In the genomic region with DNA sequence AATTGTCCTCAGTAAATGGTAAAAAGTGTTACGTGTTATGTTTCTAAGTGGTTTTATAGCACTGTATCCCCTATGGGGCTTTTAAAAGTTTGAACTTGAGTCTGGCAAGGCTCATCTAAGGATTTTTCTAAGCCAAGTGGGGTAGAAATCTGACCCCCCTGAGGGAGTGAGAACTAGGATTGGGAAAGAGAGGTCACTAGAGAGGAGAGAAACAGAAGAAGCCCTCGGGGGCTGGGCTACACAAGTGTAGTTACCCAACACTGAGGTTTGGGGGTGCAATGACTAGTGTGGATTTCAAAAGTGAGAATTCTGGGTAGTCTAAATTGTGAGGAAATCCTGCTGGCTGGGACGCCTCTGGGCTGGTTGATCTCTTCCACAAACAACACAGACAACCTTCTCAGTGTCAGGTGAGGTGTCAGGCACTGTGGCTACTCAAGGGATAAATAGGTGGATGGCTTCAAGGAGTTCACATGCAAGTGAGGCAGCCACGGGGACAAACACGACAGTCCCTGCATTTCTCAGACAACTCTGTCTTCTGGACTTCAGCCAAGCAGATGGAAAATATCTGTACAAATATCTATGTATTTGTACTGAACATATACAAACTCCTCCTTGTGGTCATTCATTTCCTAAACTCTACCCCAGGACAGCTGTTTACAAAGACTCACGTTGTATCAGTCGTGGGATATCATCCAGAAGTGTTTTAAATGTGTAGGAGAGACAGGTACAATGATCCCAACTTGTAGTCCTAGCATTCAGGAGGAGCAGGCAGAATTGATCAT, we compare ENCODE assay signal across 9 mouse cellular contexts. TPM values are rescaled to one million over a fixed set of nuclear protein-coding genes. Genes with fewer than 3 reads are reported as not detected.
DNase-seq lines count a peak whose midpoint lies in the region; ATAC-seq lines count a peak whose summit lies in the region.
"Had no signal": no experiment of that assay in that cellular context is flagged by ENCODE, and none has a peak within 500 bp of the region (broad histone marks: within the 10 kb centered on the region; RNA-seq: fewer than 3 reads in every experiment).

No protein-coding gene starts in this region.

- ATAC-seq in embryonic facial prominence, embryonic 13.5 days (ENCODE audit: insufficient number of reproducible peaks, insufficient read depth, low FRiP score, low TSS enrichment, low read depth), result no peak
- ATAC-seq in liver, embryonic 11.5 days (replicated peaks; ENCODE audit: low FRiP score), result no peak
- no peak for ATAC-seq in midbrain, embryonic 11.5 days (ENCODE audit: low FRiP score)
- no peak for ATAC-seq in erythroblast, adult 5-6 weeks (replicated peaks; ENCODE audit: low FRiP score, poor library complexity, severe bottlenecking)

- peaks cover 22% of the 10 kb centered on the region for H3K4me1 ChIP-seq in embryonic facial prominence, embryonic 13.5 days
- H3K4me1 ChIP-seq in liver, embryonic 11.5 days (replicated peaks; ENCODE audit: control insufficient read depth, insufficient read depth, low read length), result peaks cover 15% of the 10 kb centered on the region
- H3K4me1 ChIP-seq in midbrain, embryonic 11.5 days (ENCODE audit: control insufficient read depth, insufficient read depth, low read length), result no peaks in the 10 kb centered on the region

- no peak overlapping the region; the same call in 1 of the 2 replicates for H3K27ac ChIP-seq in embryonic facial prominence, embryonic 13.5 days
- H3K27ac ChIP-seq in liver, embryonic 11.5 days (ENCODE audit: low read depth, low read length), result 0 out of 2 replicates have a peak overlapping the region, but pooled peaks have one; percentile 70
- H3K27ac ChIP-seq in midbrain, embryonic 11.5 days (ENCODE audit: low read depth, low read length), result no peak overlapping the region

- no peak overlapping the region for H3K4me3 ChIP-seq in embryonic facial prominence, embryonic 13.5 days
- H3K4me3 ChIP-seq in liver, embryonic 11.5 days (ENCODE audit: low read depth, low read length), result no peak overlapping the region
- H3K4me3 ChIP-seq in midbrain, embryonic 11.5 days (ENCODE audit: low read depth, low read length), result no peak overlapping the region

- no peaks in the 10 kb centered on the region for H3K9me3 ChIP-seq in embryonic facial prominence, embryonic 13.5 days
- no peaks in the 10 kb centered on the region for H3K9me3 ChIP-seq in liver, embryonic 11.5 days (ENCODE audit: control insufficient read depth, low read length)
- H3K9me3 ChIP-seq in midbrain, embryonic 11.5 days (ENCODE audit: control insufficient read depth, low read length), result no peaks in the 10 kb centered on the region

- H3K36me3 ChIP-seq in embryonic facial prominence, embryonic 13.5 days, result no peaks in the 10 kb centered on the region
- H3K36me3 ChIP-seq in liver, embryonic 11.5 days (ENCODE audit: control insufficient read depth, insufficient read depth, low read length), result no peaks in the 10 kb centered on the region
- H3K36me3 ChIP-seq in midbrain, embryonic 11.5 days (ENCODE audit: control insufficient read depth, insufficient read depth, low read length), result no peaks in the 10 kb centered on the region

- peak; percentile 60 for DNase-seq in adrenal gland, postnatal 10 days
- DNase-seq in adrenal gland, adult 8-10 months, result no peak
- no peak for DNase-seq in liver, embryonic 11.5 days (ENCODE audit: low spot score)
- DNase-seq in monocyte, adult 2 months (ENCODE audit: low read depth in 1 of 2, low spot score in 2 of 2), result peak; percentile 41 to 46
- no peak for DNase-seq in Muller cell, postnatal 12 days (ENCODE audit: inconsistent ontology term)
- no peak for DNase-seq in midbrain, embryonic 11.5 days (ENCODE audit: low spot score, missing footprints)
- DNase-seq: cerebellum, adult 18-20 months had no signal

- 0 out of 2 replicates have a peak overlapping the region, but pooled peaks have one; percentile 16 for H3K9ac ChIP-seq in embryonic facial prominence, embryonic 13.5 days
- H3K9ac ChIP-seq in liver, embryonic 11.5 days (ENCODE audit: low read depth, low read length), result no peak overlapping the region
- H3K9ac ChIP-seq in midbrain, embryonic 11.5 days (ENCODE audit: low read length), result no peak overlapping the region

- 33% methylated on average over 7 of the region's 7 CpGs for WGBS in embryonic facial prominence, embryonic 13.5 days
- 60% methylated on average over 7 of the region's 7 CpGs for WGBS in liver, embryonic 11.5 days
- WGBS in midbrain, embryonic 11.5 days, result 77% methylated on average over 7 of the region's 7 CpGs

- H3K27me3 ChIP-seq in embryonic facial prominence, embryonic 13.5 days, result no peaks in the 10 kb centered on the region
- H3K27me3 ChIP-seq in liver, embryonic 11.5 days (replicated peaks; ENCODE audit: control insufficient read depth, insufficient read depth, low read length), result no peaks in the 10 kb centered on the region
- no peaks in the 10 kb centered on the region for H3K27me3 ChIP-seq in midbrain, embryonic 11.5 days (ENCODE audit: control insufficient read depth, insufficient read depth, low read length)

- H3K4me2 ChIP-seq in embryonic facial prominence, embryonic 13.5 days, result no peak overlapping the region
- no peak overlapping the region for H3K4me2 ChIP-seq in liver, embryonic 11.5 days
- H3K4me2 ChIP-seq in midbrain, embryonic 11.5 days, result no peak overlapping the region

RNA-seq across cellular contexts. Expression of a gene that starts 10.8 kb away (rescaled TPM):
- 100 to 1,000 TPM in 1 of 2 experiments, 10 to 100 TPM in 1; 83.1 to 108 TPM for total RNA-seq in adrenal gland, postnatal 10 days (2021)
- total RNA-seq in adrenal gland, adult 8-10 months (2022), result 10 to 100 TPM; 67.1 to 80.6 (median 71.1) TPM
- polyA plus RNA-seq in embryonic facial prominence, embryonic 13.5 days (2015; fragmentation: Nextera tagmentation; extraction: Ambion mirVana), result 32.0 and 35.2 TPM in 2 replicates
- polyA plus RNA-seq in liver, embryonic 11.5 days (2014; fragmentation: Nextera tagmentation; extraction: Ambion mirVana), result 89.0 and 95.4 TPM in 2 replicates
- polyA plus RNA-seq in midbrain, embryonic 11.5 days (2014; fragmentation: Nextera tagmentation; extraction: Ambion mirVana), result 49.5 and 53.0 TPM in 2 replicates
- 37.1 and 44.3 TPM in 2 replicates for total RNA-seq in erythroblast, adult 5-6 weeks (2015; ENCODE audit: low replicate concordance)
- total RNA-seq in erythroblast, adult 5-6 weeks (2017; ENCODE audit: low replicate concordance), result 72.2 and 83.8 TPM in 2 replicates

RNA-seq across cellular contexts. Expression of a gene that starts 43.9 kb away (rescaled TPM):
- total RNA-seq in adrenal gland, postnatal 10 days (2021), result 10 to 100 TPM; 16.9 to 21.7 TPM
- total RNA-seq in adrenal gland, adult 8-10 months (2022), result 10 to 100 TPM; 16.1 to 56.7 (median 33.1) TPM
- 4.0 and 5.0 TPM in 2 replicates for polyA plus RNA-seq in embryonic facial prominence, embryonic 13.5 days (2015; fragmentation: Nextera tagmentation; extraction: Ambion mirVana)
- polyA plus RNA-seq in liver, embryonic 11.5 days (2014; fragmentation: Nextera tagmentation; extraction: Ambion mirVana), result 4.1 and 4.3 TPM in 2 replicates
- polyA plus RNA-seq in midbrain, embryonic 11.5 days (2014; fragmentation: Nextera tagmentation; extraction: Ambion mirVana), result 15.7 and 17.0 TPM in 2 replicates
- total RNA-seq in erythroblast, adult 5-6 weeks (2015; ENCODE audit: low replicate concordance), result 0.63 TPM in 1 of 2 replicates, not detected in the other
- 0.68 and 0.98 TPM in 2 replicates for total RNA-seq in erythroblast, adult 5-6 weeks (2017; ENCODE audit: low replicate concordance)

Comparison
In these comparisons a context has a peak if more than half of its experiments do, and no peak if none do; other contexts are left out.
1. DNase-seq: peak in adrenal gland, postnatal 10 days (single experiment) and monocyte, adult 2 months (2 of 2); none in adrenal gland, adult 8-10 months (single experiment), liver, embryonic 11.5 days (single experiment), Muller cell, postnatal 12 days (single experiment) and midbrain, embryonic 11.5 days (single experiment).
2. RNA of a gene that starts 43.9 kb away (total RNA-seq): 16.1 to 56.7 TPM in adrenal gland, adult 8-10 months and 16.9 to 21.7 TPM in adrenal gland, postnatal 10 days; 0.63 to 0.98 TPM in erythroblast, adult 5-6 weeks; every median in the first group is over 4 times any median in the second.